Mouse (Mus musculus): Measurements from ENCODE around the gene Spout1.

GRCm38 (mm10) chr2:30214745-30215144 lies 36.5 kb upstream of the Spout1 start:
- TF ChIP-seq CTCF (IDR thresholded peaks at IDR 0.05; ENCODE audit: insufficient read depth, low read length) (no peak), POLR2A (IDR thresholded peaks at IDR 0.05; ENCODE audit: borderline replicate concordance, extremely low read depth, low read depth, low read length) (no peak)

Measured in lung, adult 2 months (tissue).